ENCODE assay signal across 15 mouse cellular contexts in the genomic region with DNA sequence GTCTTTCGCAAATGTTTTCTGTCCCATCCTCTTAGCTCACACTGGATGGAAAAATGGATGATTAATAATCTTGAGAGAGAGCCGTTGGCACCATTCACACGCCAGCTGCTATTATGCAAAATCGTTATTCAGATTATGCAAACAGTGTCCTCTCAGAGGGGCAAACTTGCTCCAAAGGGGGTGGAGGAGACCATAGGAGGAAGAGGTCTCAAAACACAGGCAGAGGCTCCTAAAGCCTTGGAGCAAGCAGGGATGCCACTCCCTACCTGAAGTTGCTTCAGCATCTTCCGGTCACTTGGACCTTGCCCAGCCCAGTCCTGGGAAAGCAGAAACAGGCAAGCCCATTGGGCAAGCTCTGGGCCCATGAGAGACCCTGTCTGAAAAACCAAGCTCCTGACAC.
DNase-seq lines count a peak whose midpoint lies in the region; ATAC-seq and TF ChIP-seq lines count a peak whose summit lies in the region.
"Had no signal": no experiment of that assay in that cellular context is flagged by ENCODE, and none has a peak within 500 bp of the region (broad histone marks: within the 10 kb centered on the region; RNA-seq: fewer than 3 reads in every experiment).

No protein-coding gene starts in this region.

- H3K9ac ChIP-seq in forebrain, postnatal 0 days, result no peak overlapping the region
- H3K9ac ChIP-seq in forebrain, embryonic 16.5 days (replicated peaks; ENCODE audit: low read depth, low read length), result no peak overlapping the region
- no peak overlapping the region for H3K9ac ChIP-seq in lung, postnatal 0 days (replicated peaks; ENCODE audit: low read depth)
- H3K9ac ChIP-seq in liver, postnatal 0 days (replicated peaks), result no peak overlapping the region
- H3K9ac ChIP-seq: heart, embryonic 12.5 days; lung, embryonic 15.5 days had no signal

- TF ChIP-seq EP300 in lung, postnatal 0 days (IDR thresholded peaks at IDR 0.05), result no peak
- TF ChIP-seq EP300 in liver, postnatal 0 days (IDR thresholded peaks at IDR 0.05; ENCODE audit: low read depth), result no peak

- no peaks in the 10 kb centered on the region for H3K9me3 ChIP-seq in forebrain, postnatal 0 days (ENCODE audit: low read length)
- no peaks in the 10 kb centered on the region for H3K9me3 ChIP-seq in forebrain, embryonic 16.5 days (ENCODE audit: control insufficient read depth, low read length)
- H3K9me3 ChIP-seq in lung, postnatal 0 days (ENCODE audit: low read length), result no peaks in the 10 kb centered on the region
- no peaks in the 10 kb centered on the region for H3K9me3 ChIP-seq in liver, postnatal 0 days (ENCODE audit: low read length)
- H3K9me3 ChIP-seq: lung, embryonic 15.5 days had no signal

- no peak overlapping the region for H3K4me2 ChIP-seq in forebrain, postnatal 0 days (ENCODE audit: low read depth)
- no peak overlapping the region for H3K4me2 ChIP-seq in forebrain, embryonic 16.5 days (ENCODE audit: low read length)
- H3K4me2 ChIP-seq in lung, postnatal 0 days (replicated peaks; ENCODE audit: low read depth, low read length), result no peak overlapping the region
- H3K4me2 ChIP-seq in liver, postnatal 0 days (ENCODE audit: low read depth, low read length), result no peak overlapping the region
- H3K4me2 ChIP-seq: heart, embryonic 12.5 days; lung, embryonic 15.5 days had no signal

- ATAC-seq in forebrain, postnatal 0 days, result no peak
- no peak for ATAC-seq in forebrain, embryonic 16.5 days
- ATAC-seq in lung, postnatal 0 days, result no peak
- ATAC-seq in granulocyte monocyte progenitor cell, adult 5-6 weeks (replicated peaks; ENCODE audit: poor library complexity, severe bottlenecking), result peak; percentile 50
- no peak for ATAC-seq in liver, postnatal 0 days

- no peak overlapping the region for H3K4me3 ChIP-seq in forebrain, postnatal 0 days (ENCODE audit: low read depth, low read length)
- H3K4me3 ChIP-seq in forebrain, embryonic 16.5 days (replicated peaks; ENCODE audit: low read length), result no peak overlapping the region
- H3K4me3 ChIP-seq in lung, postnatal 0 days (ENCODE audit: low read depth, low read length), result no peak overlapping the region
- H3K4me3 ChIP-seq in liver, postnatal 0 days (ENCODE audit: low read depth, low read length), result no peak overlapping the region
- H3K4me3 ChIP-seq: heart, embryonic 12.5 days; lung, embryonic 15.5 days had no signal

- intact Hi-C loops in gastrocnemius, postnatal 36 days (cut with DNase I), result loop anchor here (10.0 kb wide), 1 partner anchor 169 kb away; no protein-coding TSS in a partner anchor

- H3K27me3 ChIP-seq in forebrain, postnatal 0 days (ENCODE audit: insufficient read depth, low read length), result no peaks in the 10 kb centered on the region
- no peaks in the 10 kb centered on the region for H3K27me3 ChIP-seq in forebrain, embryonic 16.5 days (replicated peaks; ENCODE audit: control insufficient read depth, insufficient read depth, low read length)
- no peaks in the 10 kb centered on the region for H3K27me3 ChIP-seq in lung, postnatal 0 days (replicated peaks; ENCODE audit: insufficient read depth, low read length)
- H3K27me3 ChIP-seq in liver, postnatal 0 days (ENCODE audit: insufficient read depth, low read length), result no peaks in the 10 kb centered on the region
- H3K27me3 ChIP-seq: heart, embryonic 12.5 days; lung, embryonic 15.5 days had no signal

- TF ChIP-seq CTCF in forebrain, postnatal 0 days (IDR thresholded peaks at IDR 0.05; ENCODE audit: low read depth), result no peak
- no peak for TF ChIP-seq CTCF in lung, postnatal 0 days (IDR thresholded peaks at IDR 0.05)
- no peak for TF ChIP-seq CTCF in liver, postnatal 0 days (IDR thresholded peaks at IDR 0.05; ENCODE audit: low read depth)

- H3K36me3 ChIP-seq in forebrain, postnatal 0 days (ENCODE audit: insufficient read depth), result no peaks in the 10 kb centered on the region; the same call in 1 of the 2 replicates
- no peaks in the 10 kb centered on the region for H3K36me3 ChIP-seq in forebrain, embryonic 16.5 days (ENCODE audit: control insufficient read depth, insufficient read depth)
- no peaks in the 10 kb centered on the region for H3K36me3 ChIP-seq in lung, postnatal 0 days (ENCODE audit: insufficient read depth, low read length)
- H3K36me3 ChIP-seq in liver, postnatal 0 days (replicated peaks; ENCODE audit: insufficient read depth, low read length), result no peaks in the 10 kb centered on the region
- H3K36me3 ChIP-seq: lung, embryonic 15.5 days had no signal

- DNase-seq in forebrain, postnatal 0 days, result no peak
- DNase-seq in lung, postnatal 10 days, result peak; percentile 10
- no peak for DNase-seq in lung, postnatal 0 days (ENCODE audit: low spot score)
- no peak for DNase-seq in liver, postnatal 0 days
- no peak for DNase-seq in gastrocnemius, postnatal 36 days
- DNase-seq: adrenal gland, adult 2 months; cerebellum, postnatal 36 days; heart, adult 11 months; heart, postnatal 14 days; kidney, adult 11 months; thymus, postnatal 36 days had no signal

- peak overlapping the region; percentile 29; the same call in 1 of the 2 replicates for H3K27ac ChIP-seq in forebrain, postnatal 0 days (ENCODE audit: low read depth, low read length)
- H3K27ac ChIP-seq in forebrain, embryonic 16.5 days (ENCODE audit: low read length), result no peak overlapping the region
- no peak overlapping the region for H3K27ac ChIP-seq in lung, postnatal 0 days (ENCODE audit: low read length)
- peak overlapping the region; percentile 23; the same call in 1 of the 2 replicates for H3K27ac ChIP-seq in liver, postnatal 0 days (ENCODE audit: low read depth)
- H3K27ac ChIP-seq: lung, embryonic 15.5 days had no signal

- H3K4me1 ChIP-seq in forebrain, postnatal 0 days (ENCODE audit: insufficient read depth), result peaks cover 9% of the 10 kb centered on the region
- peaks cover 24% of the 10 kb centered on the region for H3K4me1 ChIP-seq in forebrain, embryonic 16.5 days (replicated peaks; ENCODE audit: control insufficient read depth, insufficient read depth, low read length)
- H3K4me1 ChIP-seq in lung, postnatal 0 days (ENCODE audit: insufficient read depth, low read depth, low read length), result no peaks in the 10 kb centered on the region
- H3K4me1 ChIP-seq in liver, postnatal 0 days (ENCODE audit: insufficient read depth), result no peaks in the 10 kb centered on the region
- H3K4me1 ChIP-seq: lung, embryonic 15.5 days had no signal

- 37% methylated on average over 5 of the region's 5 CpGs for WGBS in forebrain, postnatal 0 days
- 38% methylated on average over 5 of the region's 5 CpGs for WGBS in forebrain, embryonic 16.5 days
- WGBS in lung, postnatal 0 days, result 70% methylated on average over 5 of the region's 5 CpGs
- WGBS in liver, postnatal 0 days (ENCODE audit: insufficient replicate concordance), result 59% methylated on average over 5 of the region's 5 CpGs

Comparison
In these comparisons a context has a peak if more than half of its experiments do, and no peak if none do; other contexts are left out.
1. H3K27ac ChIP-seq: peak in forebrain, postnatal 0 days (single experiment) and liver, postnatal 0 days (single experiment); none in forebrain, embryonic 16.5 days (single experiment) and lung, postnatal 0 days (single experiment).